Mouse (Mus musculus): ENCODE data around the gene Suclg1. TPM values are rescaled to one million over a fixed set of nuclear protein-coding genes. Genes with fewer than 3 reads are reported as not detected.

The Suclg1 gene
- polyA plus RNA-seq, 1 experiment from 2014 or later, result 290 TPM

GRCm38 (mm10) chr6:73227376-73228158 lies 20.6 kb upstream of the Suclg1 start:
- no peak for ATAC-seq
- H3K4me1 ChIP-seq (replicated peaks), result 0 out of 2 replicates have a peak, but pooled peaks cover 3% of the 10 kb centered on the region
- H3K9me3 ChIP-seq, result no peaks in the 10 kb centered on the region
- 29% methylated on average over 10 of the region's 10 CpGs for WGBS
- no peak overlapping the region for H3K4me2 ChIP-seq (replicated peaks)
- no peak overlapping the region for H3K4me3 ChIP-seq (replicated peaks)
- H3K27ac ChIP-seq, result no peak overlapping the region
- H3K9ac ChIP-seq, result no peak overlapping the region
- H3K27me3 ChIP-seq (replicated peaks), result no peaks in the 10 kb centered on the region
- H3K36me3 ChIP-seq, result no peaks in the 10 kb centered on the region

- no peak overlapping the region for H3K27ac ChIP-seq
- H3K9ac ChIP-seq, result no peak overlapping the region
- no peaks in the 10 kb centered on the region for H3K36me3 ChIP-seq
- H3K27me3 ChIP-seq (replicated peaks), result no peaks in the 10 kb centered on the region
- H3K4me2 ChIP-seq (replicated peaks), result no peak overlapping the region
- ATAC-seq, result no peak
- no peak overlapping the region for H3K4me3 ChIP-seq (replicated peaks)
- WGBS, result 53% methylated on average over 4 of the region's 4 CpGs
- no peaks in the 10 kb centered on the region for H3K9me3 ChIP-seq
- no peaks in the 10 kb centered on the region for H3K4me1 ChIP-seq (replicated peaks)
These were observed 19.8 kb upstream of the Suclg1 start for GRCm38 (mm10) chr6:73228408-73228807.

DNA sequence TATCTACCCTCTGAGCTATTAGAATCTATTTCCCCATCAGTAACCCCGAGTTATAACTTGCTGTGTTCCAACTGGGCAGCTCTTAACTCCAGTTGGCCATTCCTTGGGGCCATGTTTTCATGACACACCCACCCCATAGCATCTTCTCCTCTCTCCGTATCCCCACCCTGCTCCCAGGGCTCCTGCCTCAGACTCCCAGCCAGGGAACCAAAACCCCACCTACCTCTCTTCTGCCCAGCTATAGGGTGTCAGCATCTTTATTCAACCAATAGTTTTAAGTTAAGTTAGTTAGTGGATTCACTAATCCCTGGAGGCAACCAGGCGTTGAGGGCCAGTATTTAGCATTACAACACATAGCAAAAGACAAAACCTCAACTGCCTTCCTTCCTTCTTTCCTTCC lies 19.3 kb upstream of the Suclg1 start:
- H3K36me3 ChIP-seq, result no peaks in the 10 kb centered on the region
- H3K9ac ChIP-seq, result no peak overlapping the region
- ATAC-seq, result no peak
- WGBS, result 69% methylated on average over 3 of the region's 3 CpGs
- H3K4me2 ChIP-seq (replicated peaks), result no peak overlapping the region
- H3K27me3 ChIP-seq (replicated peaks), result no peaks in the 10 kb centered on the region
- H3K4me1 ChIP-seq (replicated peaks), result no peaks in the 10 kb centered on the region
- no peak overlapping the region for H3K27ac ChIP-seq
- no peak overlapping the region for H3K4me3 ChIP-seq (replicated peaks)
- H3K9me3 ChIP-seq, result no peaks in the 10 kb centered on the region

- peak; percentile 88 for ATAC-seq
- no peak overlapping the region for H3K9ac ChIP-seq
- 0 out of 2 replicates have a peak overlapping the region, but pooled peaks have one; percentile 15 for H3K4me2 ChIP-seq (replicated peaks)
- H3K4me1 ChIP-seq (replicated peaks), result no peaks in the 10 kb centered on the region
- H3K27ac ChIP-seq, result no peak overlapping the region
- 63% methylated on average over 12 of the region's 12 CpGs for WGBS
- H3K4me3 ChIP-seq (replicated peaks), result no peak overlapping the region
- H3K27me3 ChIP-seq (replicated peaks), result no peaks in the 10 kb centered on the region
- H3K36me3 ChIP-seq, result no peaks in the 10 kb centered on the region
- H3K9me3 ChIP-seq, result no peaks in the 10 kb centered on the region
These were observed 16.0 kb upstream of the Suclg1 start for GRCm38 (mm10) chr6:73232152-73232584.

- Histone ChIP-seq H3K36me3 (no peaks in the 10 kb centered on the region), H3K9ac (no peak overlapping the region), H3K4me1 (replicated peaks) (no peaks in the 10 kb centered on the region), H3K27ac (no peak overlapping the region), H3K4me2 (replicated peaks) (no peak overlapping the region), H3K27me3 (replicated peaks) (no peaks in the 10 kb centered on the region), H3K4me3 (replicated peaks) (no peak overlapping the region), H3K9me3 (no peaks in the 10 kb centered on the region)
- 91% methylated on average over 6 of the region's 6 CpGs for WGBS
- no peak for ATAC-seq
These were observed 14.9 kb upstream of the Suclg1 start for GRCm38 (mm10) chr6:73233202-73233726.

GRCm38 (mm10) chr6:73234302-73234900 lies 13.8 kb upstream of the Suclg1 start:
- no peak for ATAC-seq
- WGBS, result 87% methylated on average over 6 of the region's 6 CpGs
- no peaks in the 10 kb centered on the region for H3K9me3 ChIP-seq

DNA sequence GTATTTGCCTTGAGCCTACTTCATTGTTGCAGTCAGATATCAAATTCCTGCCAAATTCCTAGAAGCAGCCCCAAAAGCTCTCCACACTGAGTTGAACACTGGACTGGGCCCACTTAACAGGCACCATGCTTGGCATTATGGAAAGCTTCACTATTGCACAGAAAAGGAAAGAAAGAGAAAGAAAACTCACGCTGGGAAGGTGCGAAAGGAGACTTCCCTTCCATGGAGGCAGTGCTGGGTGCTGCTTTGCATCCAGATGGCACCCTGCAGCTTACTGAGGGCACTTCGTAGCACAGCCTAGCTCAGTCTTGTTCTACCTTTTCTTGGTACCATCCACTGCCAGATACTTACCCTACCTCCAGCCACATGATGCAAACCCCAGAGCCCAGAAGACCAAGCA lies 12.5 kb upstream of the Suclg1 start:
- Histone ChIP-seq H3K9me3 (no peaks in the 10 kb centered on the region), H3K4me3 (replicated peaks) (no peak overlapping the region), H3K27me3 (replicated peaks) (no peaks in the 10 kb centered on the region), H3K9ac (no peak overlapping the region), H3K36me3 (no peaks in the 10 kb centered on the region), H3K4me2 (replicated peaks) (no peak overlapping the region), H3K4me1 (replicated peaks) (no peaks in the 10 kb centered on the region), H3K27ac (no peak overlapping the region)
- 74% methylated on average over 3 of the region's 3 CpGs for WGBS
- no peak for ATAC-seq

More at GRCm38 (mm10) chr6:73234302-73234900, 13.8 kb upstream of the Suclg1 start:
- H3K36me3 ChIP-seq, result no peaks in the 10 kb centered on the region
- no peak overlapping the region for H3K4me3 ChIP-seq (replicated peaks)
- no peak overlapping the region for H3K27ac ChIP-seq
- no peak overlapping the region for H3K4me2 ChIP-seq (replicated peaks)
- no peaks in the 10 kb centered on the region for H3K4me1 ChIP-seq (replicated peaks)
- no peak overlapping the region for H3K9ac ChIP-seq
- no peaks in the 10 kb centered on the region for H3K27me3 ChIP-seq (replicated peaks)

- no peak for ATAC-seq
- Histone ChIP-seq H3K9ac (no peak overlapping the region), H3K4me1 (replicated peaks) (peaks cover 4% of the 10 kb centered on the region; the same call in 1 of the 2 replicates), H3K27me3 (replicated peaks) (no peaks in the 10 kb centered on the region), H3K36me3 (no peaks in the 10 kb centered on the region), H3K4me2 (replicated peaks) (no peak overlapping the region), H3K9me3 (no peaks in the 10 kb centered on the region), H3K27ac (no peak overlapping the region), H3K4me3 (replicated peaks) (no peak overlapping the region)
- 76% methylated on average over 2 of the region's 2 CpGs for WGBS
These were observed 1.4 kb upstream of the Suclg1 start for GRCm38 (mm10) chr6:73246821-73247220.

DNA sequence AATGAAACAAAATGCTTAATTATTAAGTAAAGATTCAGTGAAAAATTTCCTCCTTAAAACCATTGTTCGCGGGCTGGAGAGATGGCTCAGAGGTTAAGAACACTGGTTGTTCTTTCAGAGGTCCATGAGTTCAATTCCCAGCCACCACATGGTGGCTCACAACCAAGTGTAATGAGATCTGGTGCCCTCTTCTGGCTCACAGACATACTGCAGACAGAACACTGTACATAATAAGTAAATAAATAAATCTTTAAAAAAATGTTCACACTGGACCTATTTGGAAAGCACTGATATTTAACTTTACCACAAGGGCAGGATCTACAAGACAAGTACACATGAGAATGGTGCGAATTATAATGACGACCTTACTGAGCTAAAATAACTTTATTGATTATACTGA lies 730 bp upstream of the Suclg1 start:
- WGBS, result 39% methylated on average over 4 of the region's 4 CpGs
- Histone ChIP-seq H3K9ac (no peak overlapping the region), H3K27me3 (replicated peaks) (no peaks in the 10 kb centered on the region), H3K4me2 (replicated peaks) (peak overlapping the region; percentile 67), H3K4me3 (replicated peaks) (no peak overlapping the region), H3K4me1 (replicated peaks) (peaks cover 4% of the 10 kb centered on the region; the same call in 1 of the 2 replicates), H3K36me3 (no peaks in the 10 kb centered on the region), H3K27ac (no peak overlapping the region), H3K9me3 (no peaks in the 10 kb centered on the region)
- ATAC-seq, result no peak

GRCm38 (mm10) chr6:73249049-73249422 lies 854 bp downstream of the Suclg1 start:
- H3K4me3 ChIP-seq (replicated peaks), result peak overlapping the region; percentile 92
- peak; percentile 46 for ATAC-seq
- peak overlapping the region; percentile 67 for H3K4me2 ChIP-seq (replicated peaks)
- H3K27me3 ChIP-seq (replicated peaks), result no peaks in the 10 kb centered on the region
- peak overlapping the region; percentile 93 for H3K9ac ChIP-seq
- 3% methylated on average over 12 of the region's 12 CpGs for WGBS
- peak overlapping the region; percentile 81; the same call in 1 of the 2 replicates for H3K27ac ChIP-seq
- peaks cover 5% of the 10 kb centered on the region for H3K4me1 ChIP-seq (replicated peaks)
- no peaks in the 10 kb centered on the region for H3K9me3 ChIP-seq
- H3K36me3 ChIP-seq, result no peaks in the 10 kb centered on the region

DNA sequence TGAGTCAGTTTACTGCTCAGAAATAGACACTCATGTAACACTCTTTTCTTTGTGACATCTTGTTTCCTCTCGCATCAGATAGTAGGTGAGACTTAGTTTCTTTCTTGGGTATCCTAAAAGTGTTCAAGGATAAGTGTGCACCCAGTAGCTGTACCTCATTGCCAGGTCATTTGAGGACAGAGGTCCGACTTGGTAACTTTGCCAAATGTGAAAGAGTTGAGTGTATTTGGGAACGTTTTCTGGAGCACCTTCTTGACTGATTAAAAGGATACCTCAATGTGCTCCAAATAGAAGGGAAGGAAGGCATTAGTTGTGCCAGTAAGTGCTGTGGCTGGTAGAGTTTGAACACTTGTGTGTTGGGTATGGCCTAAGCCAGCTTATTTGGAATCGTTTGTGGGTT lies 1.7 kb downstream of the Suclg1 start:
- Histone ChIP-seq H3K9me3 (no peaks in the 10 kb centered on the region), H3K27me3 (replicated peaks) (no peaks in the 10 kb centered on the region), H3K4me3 (replicated peaks) (no peak overlapping the region), H3K36me3 (no peaks in the 10 kb centered on the region), H3K4me1 (replicated peaks) (peaks cover 13% of the 10 kb centered on the region), H3K27ac (no peak overlapping the region), H3K4me2 (replicated peaks) (peak overlapping the region; percentile 67), H3K9ac (no peak overlapping the region)
- ATAC-seq, result no peak
- 86% methylated on average over 4 of the region's 4 CpGs for WGBS

DNA sequence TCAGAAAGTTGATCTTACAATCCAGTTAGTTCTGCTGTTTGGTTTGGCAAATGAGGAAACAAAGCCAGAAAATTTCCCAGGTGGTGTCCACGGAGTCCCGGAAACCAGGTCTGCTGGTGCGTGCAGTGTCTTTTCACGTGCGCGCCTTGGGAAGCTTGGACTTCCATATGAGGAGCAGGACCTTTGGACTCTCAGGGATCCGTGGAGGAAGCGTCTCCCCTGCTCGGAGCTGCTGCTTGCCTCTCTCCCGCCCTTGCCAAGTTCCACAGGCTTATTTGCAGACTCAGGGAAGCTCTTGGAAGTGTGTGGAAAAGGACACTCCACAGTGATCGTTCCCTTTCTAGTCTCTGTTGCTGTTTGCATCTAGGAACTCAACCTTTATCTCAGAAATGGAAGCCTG lies 3.2 kb downstream of the Suclg1 start:
- no peaks in the 10 kb centered on the region for H3K9me3 ChIP-seq
- no peak overlapping the region for H3K4me3 ChIP-seq (replicated peaks)
- H3K4me1 ChIP-seq (replicated peaks), result peaks cover 15% of the 10 kb centered on the region
- ATAC-seq, result no peak
- H3K4me2 ChIP-seq (replicated peaks), result 0 out of 2 replicates have a peak overlapping the region, but pooled peaks have one; percentile 2
- WGBS, result 69% methylated on average over 11 of the region's 11 CpGs
- no peak overlapping the region for H3K27ac ChIP-seq
- no peaks in the 10 kb centered on the region for H3K27me3 ChIP-seq (replicated peaks)
- H3K36me3 ChIP-seq, result no peaks in the 10 kb centered on the region
- no peak overlapping the region for H3K9ac ChIP-seq

Measured in intestine, embryonic 15.5 days (tissue).